Mouse (Mus musculus): ENCODE data around the gene Cd200r2.
"Not testable (repeated sequence)": the region's sequence is repeated elsewhere in the genome, so short reads cannot be mapped to it uniquely, and the experiment has no call there.

Gene Cd200r2

DNA sequence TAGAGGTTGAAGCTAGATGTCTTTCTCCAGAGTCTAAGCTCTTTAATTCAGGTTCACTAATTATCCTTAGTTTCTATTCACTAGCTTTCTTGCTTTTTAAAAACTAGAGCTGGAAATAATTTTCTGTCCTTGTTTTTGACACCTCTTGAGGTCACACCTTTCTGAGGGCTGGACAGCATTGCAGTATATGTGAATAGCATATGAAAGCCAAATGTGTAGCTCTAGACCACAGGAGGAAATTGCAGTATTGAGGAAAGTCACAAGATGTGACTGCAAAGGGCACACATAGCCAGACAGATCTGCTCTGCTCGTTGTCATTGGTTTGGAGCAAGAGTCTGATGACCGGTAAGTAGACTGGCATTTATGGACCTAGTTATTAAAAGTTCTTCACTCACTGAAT lies at the start of gene Cd200r2:
Gene Cd200r2, plus strand, starts transcription at position 301 of the 400 bp plus-strand sequence.
- no peak for DNase-seq (ENCODE audit: extremely low spot score)

DNA sequence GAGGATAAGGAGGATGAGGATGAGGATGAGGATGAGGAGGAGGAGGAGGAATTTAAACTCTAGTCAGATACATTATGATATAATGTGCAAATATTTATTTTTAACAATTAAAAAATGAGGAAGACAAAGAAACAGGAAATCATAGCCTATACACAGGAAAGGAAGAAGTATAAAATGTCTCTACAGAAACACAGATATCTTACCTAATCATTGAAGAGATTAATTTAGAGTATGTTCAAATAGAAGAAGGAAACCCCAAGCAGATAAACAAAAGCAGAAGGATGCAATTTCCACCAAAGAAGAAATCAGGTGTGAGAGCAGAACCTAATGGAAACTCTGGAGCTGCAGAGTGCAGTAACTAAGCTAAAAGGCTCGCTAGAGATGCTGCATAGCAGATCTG lies 48.9 kb upstream of the Cd200r2 start:
- no peak for DNase-seq (ENCODE audit: extremely low spot score)

- DNase-seq (ENCODE audit: extremely low spot score), result no peak
These were observed 46.4 kb upstream of the Cd200r2 start for GRCm38 (mm10) chr16:44820545-44820944.

GRCm38 (mm10) chr16:44832286-44832685 lies 34.6 kb upstream of the Cd200r2 start:
- no peak for DNase-seq (ENCODE audit: extremely low spot score)

DNA sequence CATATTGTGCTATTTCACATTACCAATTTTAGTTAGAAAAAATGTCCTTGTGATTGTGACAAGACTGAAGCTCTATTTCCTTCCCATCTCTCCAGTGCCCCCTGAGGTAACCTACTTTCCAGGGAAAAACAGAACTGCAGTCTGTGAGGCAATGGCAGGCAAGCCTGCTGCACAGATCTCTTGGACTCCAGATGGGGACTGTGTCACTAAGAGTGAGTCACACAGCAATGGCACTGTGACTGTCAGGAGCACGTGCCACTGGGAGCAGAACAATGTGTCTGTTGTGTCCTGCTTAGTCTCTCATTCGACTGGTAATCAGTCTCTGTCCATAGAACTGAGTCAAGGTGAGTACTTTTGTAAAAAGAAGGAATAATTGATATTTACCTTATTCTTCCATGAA lies 33.7 kb upstream of the Cd200r2 start:
- not testable (repeated sequence) for DNase-seq (ENCODE audit: extremely low spot score)

- DNase-seq (ENCODE audit: extremely low spot score), result no peak
These were observed 8.3 kb downstream of the Cd200r2 start for GRCm38 (mm10) chr16:44875178-44875577.

DNA sequence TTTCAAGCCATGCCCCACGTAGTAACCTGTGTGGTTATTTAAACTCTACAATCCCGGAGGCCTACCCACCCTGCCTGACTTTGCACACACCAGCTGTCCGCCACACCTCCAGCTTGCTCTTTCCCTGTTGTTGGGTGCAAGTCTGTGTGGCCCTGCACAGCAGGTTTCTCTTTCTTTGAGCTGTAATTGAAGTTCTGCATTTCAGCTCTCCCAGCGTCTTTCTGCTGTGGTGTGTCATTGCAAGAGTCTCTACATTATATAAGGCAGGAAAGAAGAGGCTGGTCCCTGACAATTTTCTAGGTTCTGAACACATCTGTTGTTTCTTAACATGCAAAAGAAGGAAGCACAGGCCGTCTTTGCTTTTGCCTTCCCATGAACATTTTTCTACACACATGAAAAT lies 9.7 kb downstream of the Cd200r2 start:
- no peak for DNase-seq (ENCODE audit: extremely low spot score)

DNA sequence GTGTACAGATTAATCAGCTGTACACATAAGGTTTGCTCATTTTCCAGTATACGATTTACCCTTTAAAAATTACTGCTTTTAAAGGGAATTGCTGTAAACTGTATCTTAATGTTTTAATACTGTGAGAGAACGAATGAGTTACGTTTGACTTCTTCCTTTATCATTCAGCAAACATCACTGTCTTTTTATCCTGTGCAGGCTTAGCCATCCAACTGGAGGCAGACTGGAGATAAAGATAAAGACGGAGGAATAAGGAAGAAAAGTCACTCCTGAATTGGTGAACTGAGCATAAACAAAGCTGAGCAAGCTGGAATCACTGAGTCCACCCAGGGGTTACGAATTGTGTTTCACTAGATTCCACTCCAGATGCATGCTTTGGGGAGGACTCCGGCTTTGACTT lies 10.7 kb downstream of the Cd200r2 start:
- no peak for DNase-seq (ENCODE audit: extremely low spot score)

GRCm38 (mm10) chr16:44890814-44891213 lies 23.9 kb downstream of the Cd200r2 start:
- no peak for DNase-seq (ENCODE audit: extremely low spot score)

DNA sequence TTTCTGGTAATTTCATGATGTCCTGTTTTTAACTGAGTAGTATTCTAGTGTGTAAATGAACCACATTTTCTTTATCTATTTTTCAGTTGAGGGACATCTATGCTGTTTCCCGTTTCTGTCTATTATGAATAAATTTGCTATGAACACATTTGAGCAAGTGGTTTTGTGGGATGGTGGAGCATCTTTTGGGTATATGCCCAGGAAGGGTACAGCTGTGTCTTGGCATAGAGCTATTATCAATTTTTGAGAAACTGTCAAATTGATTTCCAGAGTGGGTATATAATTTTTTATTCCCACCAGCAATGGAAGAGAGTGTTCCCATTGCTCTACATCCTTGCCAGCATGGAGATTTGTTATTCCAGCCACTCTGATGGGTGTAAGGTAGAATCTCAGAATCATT lies 65.1 kb downstream of the Cd200r2 start:
- no peak for DNase-seq (ENCODE audit: extremely low spot score)

GRCm38 (mm10) chr16:44943468-44943867 lies 76.6 kb downstream of the Cd200r2 start, which contains the start of gene Cd200r3:
Gene Cd200r3 (plus strand): TSS chr16:44943678.
- no peak for DNase-seq (ENCODE audit: extremely low spot score)

- DNase-seq (ENCODE audit: extremely low spot score), result no peak
These were observed 84.6 kb downstream of the Cd200r2 start for GRCm38 (mm10) chr16:44951360-44952114.

GRCm38 (mm10) chr16:44962296-44962695 lies 95.4 kb downstream of the Cd200r2 start:
- no peak for DNase-seq (ENCODE audit: extremely low spot score)

DNA sequence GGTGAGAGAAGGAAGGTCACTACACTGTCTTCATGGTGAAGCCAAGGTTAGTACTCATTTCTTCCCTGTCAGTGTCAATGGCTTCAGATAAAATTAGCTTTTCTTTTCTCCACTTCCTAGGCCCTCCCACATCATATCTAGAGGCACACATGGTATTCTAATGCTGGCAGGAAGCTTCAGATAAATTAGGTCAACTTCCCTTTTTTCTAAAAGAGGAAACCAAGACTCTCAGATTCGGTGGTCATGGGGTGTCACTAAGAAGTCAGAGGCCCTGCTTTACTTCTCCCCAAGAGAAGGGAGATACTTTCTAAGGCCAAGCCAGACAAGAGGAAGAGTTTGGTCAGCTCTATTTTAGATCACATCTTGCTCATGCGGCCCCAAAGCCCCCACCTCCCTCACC lies 95.9 kb downstream of the Cd200r2 start:
- DNase-seq (ENCODE audit: extremely low spot score), result no peak

- DNase-seq (ENCODE audit: extremely low spot score), result no peak
These were observed 97.9 kb downstream of the Cd200r2 start for GRCm38 (mm10) chr16:44964526-44965374.

- DNase-seq (ENCODE audit: extremely low spot score), result no peak
These were observed 98.5 kb downstream of the Cd200r2 start for GRCm38 (mm10) chr16:44965428-44965827.

All from embryo, embryonic 9.5 days (tissue).